Comparison of ENCODE assay signal across 8 mouse cellular contexts in genomic region chr4:134468215-134468575, GRCm38 (mm10). TPM values are rescaled to one million over a fixed set of nuclear protein-coding genes. Genes with fewer than 3 reads are reported as not detected.
DNase-seq lines count a peak whose midpoint lies in the region; ATAC-seq and TF ChIP-seq lines count a peak whose summit lies in the region.

Gene Stmn1 (plus strand): TSS chr4:134468320.

- peak within 1 kb of the TSS; percentile 87 for H3K4me2 ChIP-seq in CH12.LX (ENCODE audit: insufficient read depth, low read depth, poor library complexity, severe bottlenecking)
- H3K4me2 ChIP-seq in forebrain, embryonic 12.5 days = peak within 1 kb of the TSS; percentile 82
- peak within 1 kb of the TSS; percentile 96 for H3K4me2 ChIP-seq in liver, postnatal 0 days (ENCODE audit: low read depth, low read length)
- H3K4me2 ChIP-seq in neural tube, embryonic 14.5 days (ENCODE audit: low read depth, low read length) = peak within 1 kb of the TSS; percentile 92

- peaks cover 3% of the 10 kb centered on the region in 2 experiments for H3K4me1 ChIP-seq in CH12.LX (ENCODE audit: control insufficient read depth in 1 of 2, insufficient read depth in 2 of 2)
- H3K4me1 ChIP-seq in forebrain, embryonic 12.5 days = peaks cover 44% of the 10 kb centered on the region
- H3K4me1 ChIP-seq in liver, postnatal 0 days (ENCODE audit: insufficient read depth) = peaks cover 21% of the 10 kb centered on the region
- H3K4me1 ChIP-seq in neural tube, embryonic 14.5 days (ENCODE audit: control insufficient read depth, insufficient read depth, low read length) = peaks cover 35% of the 10 kb centered on the region

- no peak for TF ChIP-seq EP300 in CH12.LX (IDR thresholded peaks at IDR 0.05; ENCODE audit: low read length)
- TF ChIP-seq EP300 in liver, postnatal 0 days (IDR thresholded peaks at IDR 0.05; ENCODE audit: low read depth) = no peak

- no peaks in the 10 kb centered on the region; the same call in 1 of the 2 replicates for H3K79me2 ChIP-seq in CH12.LX (replicated peaks; ENCODE audit: control insufficient read depth, extremely low read depth, insufficient read depth, poor library complexity, severe bottlenecking)

- dilution Hi-C loops in CH12.LX (cut with MboI; ENCODE audit: extremely low pct_ligation_motif_present, extremely low pct_unique_long_range_greater_than_20kb, low sequenced_read_pairs) = no loop called here

- peaks cover 7% of the 10 kb centered on the region for H3K9me3 ChIP-seq in CH12.LX (replicated peaks; ENCODE audit: low read length)
- no peaks in the 10 kb centered on the region for H3K9me3 ChIP-seq in forebrain, embryonic 12.5 days
- H3K9me3 ChIP-seq in liver, postnatal 0 days (ENCODE audit: low read length) = no peaks in the 10 kb centered on the region
- H3K9me3 ChIP-seq in neural tube, embryonic 14.5 days (ENCODE audit: control insufficient read depth, low read length) = no peaks in the 10 kb centered on the region

- in situ Hi-C loops in CH12.LX (cut with MboI; ENCODE audit: low pct_ligation_motif_present, low pct_unique_long_range_greater_than_20kb, low sequenced_read_pairs) = no loop called here

- no peak within 1 kb of the TSS for H3K27ac ChIP-seq in CH12.LX (ENCODE audit: insufficient read depth, low read depth)
- peak within 1 kb of the TSS; percentile 99 for H3K27ac ChIP-seq in forebrain, embryonic 12.5 days
- H3K27ac ChIP-seq in liver, postnatal 0 days (ENCODE audit: low read depth) = peak within 1 kb of the TSS; percentile 93
- H3K27ac ChIP-seq in neural tube, embryonic 14.5 days (ENCODE audit: low read depth, low read length) = peak within 1 kb of the TSS; percentile 97

- TF ChIP-seq CTCF in CH12.LX (conservative IDR thresholded peaks at IDR 0.05 in 1 of 2, IDR thresholded peaks at IDR 0.05 in 1 of 2; ENCODE audit: low read depth in 2 of 2, low read length in 2 of 2) = no peak
- TF ChIP-seq CTCF in liver, postnatal 0 days (IDR thresholded peaks at IDR 0.05; ENCODE audit: low read depth) = no peak

- H3K27me3 ChIP-seq in CH12.LX (replicated peaks) = peaks cover 43% of the 10 kb centered on the region
- H3K27me3 ChIP-seq in forebrain, embryonic 12.5 days = no peaks in the 10 kb centered on the region
- no peaks in the 10 kb centered on the region for H3K27me3 ChIP-seq in liver, postnatal 0 days (ENCODE audit: insufficient read depth, low read length)
- H3K27me3 ChIP-seq in neural tube, embryonic 14.5 days (ENCODE audit: control insufficient read depth, insufficient read depth, low read length) = no peaks in the 10 kb centered on the region

- no peak for TF ChIP-seq RAD21 in CH12.LX (IDR thresholded peaks at IDR 0.05; ENCODE audit: low read depth, low read length)

- peak; percentile 95 for ATAC-seq in forebrain, embryonic 12.5 days (ENCODE audit: low FRiP score)
- ATAC-seq in liver, postnatal 0 days = peak; percentile 91
- peak; percentile 95 for ATAC-seq in neural tube, embryonic 14.5 days (ENCODE audit: low read depth)

- peaks cover 4 to 11% of the 10 kb centered on the region in 2 experiments for H3K36me3 ChIP-seq in CH12.LX (replicated peaks in 1 of 2; ENCODE audit: control insufficient read depth in 1 of 2, insufficient read depth in 1 of 2, low read length in 1 of 2)
- H3K36me3 ChIP-seq in forebrain, embryonic 12.5 days (replicated peaks) = peaks cover 26% of the 10 kb centered on the region
- H3K36me3 ChIP-seq in liver, postnatal 0 days (replicated peaks; ENCODE audit: insufficient read depth, low read length) = peaks cover 18% of the 10 kb centered on the region
- peaks cover 22% of the 10 kb centered on the region for H3K36me3 ChIP-seq in neural tube, embryonic 14.5 days (ENCODE audit: control insufficient read depth, insufficient read depth, low read length)

- under 1% methylated on average over 31 of the region's 31 CpGs for whole genome bisulfite sequencing in forebrain, embryonic 12.5 days
- WGBS in large intestine, adult 2 months = 1% methylated on average over 31 of the region's 31 CpGs
- 0% methylated on average over 29 of the region's 31 CpGs for WGBS in liver, postnatal 0 days (ENCODE audit: insufficient replicate concordance)
- 2% methylated on average over 28 of the region's 31 CpGs for WGBS in neural tube, embryonic 14.5 days

- H3K9ac ChIP-seq in CH12.LX (ENCODE audit: insufficient read depth, low read depth) = peak within 1 kb of the TSS; percentile 69
- H3K9ac ChIP-seq in forebrain, embryonic 12.5 days = peak within 1 kb of the TSS; percentile 99
- H3K9ac ChIP-seq in liver, postnatal 0 days (replicated peaks) = peak within 1 kb of the TSS; percentile 83
- H3K9ac ChIP-seq in neural tube, embryonic 14.5 days (replicated peaks; ENCODE audit: low read depth, low read length) = peak within 1 kb of the TSS; percentile 94

- peak; percentile 88 for TF ChIP-seq POLR2A in CH12.LX (IDR thresholded peaks at IDR 0.05; ENCODE audit: low read depth, low read length)

- intact Hi-C loops in heart, postnatal 10 days (cut with DNase I) = loop anchor here (2.0 to 10.0 kb wide), 2 partner anchors 71 to 203 kb away; partner anchors contain the start of gene Pafah2

- H3K4me3 ChIP-seq in CH12.LX (replicated peaks in 1 of 3; ENCODE audit: low read depth in 2 of 3, low read length in 2 of 3, poor library complexity in 1 of 3) = peak within 1 kb of the TSS; percentile 25 to 74 (median 67)
- peak within 1 kb of the TSS; percentile 94 for H3K4me3 ChIP-seq in forebrain, embryonic 12.5 days (replicated peaks)
- H3K4me3 ChIP-seq in liver, postnatal 0 days (ENCODE audit: low read depth, low read length) = peak within 1 kb of the TSS; percentile 83
- peak within 1 kb of the TSS; percentile 73 for H3K4me3 ChIP-seq in neural tube, embryonic 14.5 days (ENCODE audit: low read depth, low read length)

- peak; percentile 81 for DNase-seq in CH12.LX (ENCODE audit: extremely low read depth)
- peak; percentile 86 for DNase-seq in c-Kit-positive CD71-positive TER-119-negative erythroid progenitor cells, embryonic 14.5 days (ENCODE audit: low read depth)
- peak; percentile 95 to 96 for DNase-seq in heart, postnatal 10 days
- DNase-seq in large intestine, adult 2 months (ENCODE audit: low read depth, low spot score) = peak; percentile 78
- DNase-seq in liver, postnatal 0 days = peak; percentile 96
- DNase-seq in testis, postnatal 10 days (ENCODE audit: low spot score) = peak; percentile 93

TF ChIP-seq in CH12.LX, 34 proteins besides CTCF, POLR2A, EP300 and RAD21 (continues in another document):
- TF ChIP-seq USF2 (conservative IDR thresholded peaks at IDR 0.05; ENCODE audit: low read depth, low read length) (peak; percentile 93), ELF1 (IDR thresholded peaks at IDR 0.05; ENCODE audit: low read depth, low read length) (no peak; the same call in 1 of the 2 replicates), MAFK (IDR thresholded peaks at IDR 0.05; ENCODE audit: insufficient replicate concordance, low read length) (no peak), MAX (IDR thresholded peaks at IDR 0.05; ENCODE audit: low read length) (peak; percentile 98), TBP (conservative IDR thresholded peaks at IDR 0.05; ENCODE audit: low read depth, low read length) (no peak), PAX5 (IDR thresholded peaks at IDR 0.05; ENCODE audit: low read length) (no peak), ZMIZ1 (IDR thresholded peaks at IDR 0.05; ENCODE audit: low read depth, low read length) (peak; percentile 69), HCFC1 (IDR thresholded peaks at IDR 0.05; ENCODE audit: low read depth, low read length) (peak; percentile 90), NELFE (IDR thresholded peaks at IDR 0.05; ENCODE audit: low read depth, low read length) (peak; percentile 80), UBTF (IDR thresholded peaks at IDR 0.05; ENCODE audit: low read depth, low read length) (0 out of 2 replicates have a peak, but pooled peaks have one; percentile 37), KAT2A (IDR thresholded peaks at IDR 0.05; ENCODE audit: insufficient replicate concordance, low read length) (peak; percentile 68; the same call in 1 of the 2 replicates), TCF12 (IDR thresholded peaks at IDR 0.05; ENCODE audit: low read depth, low read length) (peak; percentile 80), CHD1 (IDR thresholded peaks at IDR 0.05; ENCODE audit: low read depth, low read length) (no peak), IRF4 (IDR thresholded peaks at IDR 0.05; ENCODE audit: low read depth, low read length) (peak; percentile 32; the same call in 1 of the 2 replicates), JUN (IDR thresholded peaks at IDR 0.05; ENCODE audit: insufficient read depth, low read depth, low read length) (no peak), JUND (conservative IDR thresholded peaks at IDR 0.05; ENCODE audit: low read depth, low read length) (no peak), SIN3A (IDR thresholded peaks at IDR 0.05; ENCODE audit: low read length) (peak; percentile 56), MEF2A (IDR thresholded peaks at IDR 0.05; ENCODE audit: borderline replicate concordance, low read depth, low read length) (0 out of 2 replicates have a peak, but pooled peaks have one; percentile 13), GABPA (IDR thresholded peaks at IDR 0.05; ENCODE audit: insufficient replicate concordance, low read depth, low read length) (no peak; the same call in 1 of the 2 replicates), ZNF384 (IDR thresholded peaks at IDR 0.05; ENCODE audit: low read depth, low read length) (no peak), SMC3 (IDR thresholded peaks at IDR 0.05; ENCODE audit: low read depth, low read length) (no peak), POLR2AphosphoS2 (IDR thresholded peaks at IDR 0.05; ENCODE audit: low read depth, low read length) (no peak), CHD2 (IDR thresholded peaks at IDR 0.05; ENCODE audit: low read length) (0 out of 2 replicates have a peak, but pooled peaks have one; percentile 16), NRF1 (IDR thresholded peaks at IDR 0.05; ENCODE audit: low read depth, low read length) (peak; percentile 56), ZC3H11A (IDR thresholded peaks at IDR 0.05; ENCODE audit: low read depth, low read length) (no peak), RCOR1 (conservative IDR thresholded peaks at IDR 0.05; ENCODE audit: low read depth, low read length) (no peak), ZKSCAN1 (IDR thresholded peaks at IDR 0.05; ENCODE audit: borderline replicate concordance, low read depth, low read length) (no peak), MXI1 (IDR thresholded peaks at IDR 0.05; ENCODE audit: low read depth, low read length) (no peak; the same call in 1 of the 2 replicates)

RNA-seq across cellular contexts. Expression of gene Stmn1, which starts in this region (rescaled TPM):
- total RNA-seq in CH12.LX (2012; rRNA removed) = 39.4 and 48.0 TPM in 2 replicates
- 31.2 and 33.6 TPM in 2 replicates for total RNA-seq in CH12.LX (2014; rRNA removed)
- 34.7 and 38.3 TPM in 2 replicates for polyA plus RNA-seq in CH12.LX (2012; ENCODE audit: insufficient read length, low read depth)
- 4,517 and 4,745 TPM in 2 replicates for polyA plus RNA-seq in forebrain, embryonic 12.5 days (2016; fragmentation: Nextera tagmentation; extraction: Ambion mirVana)
- total RNA-seq in heart, postnatal 10 days (2021) = 100 to 1,000 TPM; 131 to 137 TPM
- 40.1 and 45.3 TPM in 2 replicates for polyA plus RNA-seq in large intestine, adult 2 months (2012; rRNA removed)
- polyA plus RNA-seq in liver, postnatal 0 days (2015; fragmentation: Nextera tagmentation; extraction: Ambion mirVana) = 249 and 258 TPM in 2 replicates
- 5,364 and 5,581 TPM in 2 replicates for polyA plus RNA-seq in neural tube, embryonic 14.5 days (2014; fragmentation: Nextera tagmentation; extraction: Ambion mirVana)

Comparison
In these comparisons a context has a peak if more than half of its experiments do, and no peak if none do; other contexts are left out.
1. RNA of gene Stmn1 (polyA plus RNA-seq): 5,364 to 5,581 TPM in neural tube, embryonic 14.5 days and 4,517 to 4,745 TPM in forebrain, embryonic 12.5 days; 249 to 258 TPM in liver, postnatal 0 days, 40.1 to 45.3 TPM in large intestine, adult 2 months and 34.7 to 38.3 TPM in CH12.LX; every median in the first group is over 10 times any median in the second.
2. Peak in every context shown above with its lines, with median percentiles within 50 percentile points of each other: DNase-seq, H3K4me2 ChIP-seq, H3K4me3 ChIP-seq, H3K9ac ChIP-seq and ATAC-seq.